Mouse (Mus musculus): ENCODE results near the gene Synpo2l. TPM values are rescaled to one million over a fixed set of nuclear protein-coding genes. Genes with fewer than 3 reads are reported as not detected.
"Not testable (repeated sequence)": the region's sequence is repeated elsewhere in the genome, so short reads cannot be mapped to it uniquely, and the experiment has no call there.

The Synpo2l gene
- 0.38 and 0.60 TPM in 2 replicates for polyA plus RNA-seq (2012; rRNA removed)

DNA sequence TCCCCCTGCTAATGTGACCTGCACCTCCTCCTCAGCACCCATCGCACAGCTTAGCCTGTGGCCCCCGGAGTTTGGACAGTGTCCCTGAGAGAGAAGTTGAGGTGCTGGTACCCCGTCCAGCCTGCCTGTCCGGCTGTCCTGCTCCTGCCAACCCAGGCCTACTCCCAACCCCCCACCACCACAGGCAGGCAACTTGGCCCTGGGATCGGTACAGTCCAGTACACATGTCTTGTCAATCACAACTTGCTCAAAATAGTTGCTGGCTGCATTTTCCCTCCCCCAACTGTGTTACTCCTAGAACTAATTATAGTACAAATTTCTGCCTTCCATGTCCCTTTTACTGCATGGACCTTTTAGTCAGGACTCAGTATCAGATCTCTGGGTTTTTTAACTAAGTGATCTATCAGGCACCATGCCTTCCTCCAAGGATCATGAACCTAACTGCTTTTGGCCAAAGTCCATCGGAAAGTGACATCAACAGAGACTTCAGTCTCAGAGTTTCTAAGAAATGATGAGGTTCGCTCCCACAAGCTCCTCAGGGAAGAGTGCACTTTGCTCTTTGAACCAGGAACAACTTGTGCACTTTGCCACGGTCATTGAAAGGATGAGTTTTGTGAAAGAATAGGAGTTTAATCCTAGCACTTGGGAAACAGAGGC is at the start of gene Synpo2l:
Gene Synpo2l (minus strand): TSS at position 201 of the 657 bp plus-strand sequence.
- no peak within 1 kb of the TSS for H3K27ac ChIP-seq (ENCODE audit: control insufficient read depth, insufficient read depth, low read depth, low read length)
- TF ChIP-seq POLR2A (IDR thresholded peaks at IDR 0.05; ENCODE audit: control insufficient read depth, low read depth, low read length): no peak
- TF ChIP-seq CTCF (IDR thresholded peaks at IDR 0.05; ENCODE audit: control insufficient read depth, insufficient read depth, insufficient replicate concordance, low read depth, low read length): no peak

DNA sequence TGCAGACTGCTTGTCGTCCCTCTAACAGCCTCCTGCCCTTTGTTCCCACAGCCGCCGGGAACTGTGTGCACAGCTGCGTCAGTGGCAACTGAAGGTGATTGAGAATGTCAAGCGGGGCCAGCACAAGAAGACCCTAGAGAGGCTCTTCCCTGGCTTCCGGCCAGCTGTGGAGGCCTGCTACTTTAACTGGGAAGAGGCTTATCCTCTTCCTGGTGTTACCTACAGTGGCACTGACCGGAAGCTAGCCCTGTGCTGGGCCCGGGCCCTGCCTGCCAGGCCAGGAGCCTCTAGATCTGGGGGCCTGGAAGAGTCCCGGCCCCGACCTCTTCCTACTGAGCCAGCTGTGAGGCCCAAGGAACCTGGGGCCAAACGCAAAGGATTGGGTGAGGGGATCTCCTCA is 45.7 kb upstream of the Synpo2l start:
- no peak overlapping the region for H3K27ac ChIP-seq (ENCODE audit: control insufficient read depth, insufficient read depth, low read depth, low read length)
- H3K4me1 ChIP-seq (ENCODE audit: control insufficient read depth, insufficient read depth, low read length): peaks cover 2% of the 10 kb centered on the region
- H3K36me3 ChIP-seq (ENCODE audit: control insufficient read depth, insufficient read depth, low read length): peaks cover 12% of the 10 kb centered on the region
- TF ChIP-seq CTCF (IDR thresholded peaks at IDR 0.05; ENCODE audit: control insufficient read depth, insufficient read depth, insufficient replicate concordance, low read depth, low read length): no peak
- TF ChIP-seq POLR2A (IDR thresholded peaks at IDR 0.05; ENCODE audit: control insufficient read depth, low read depth, low read length): no peak
- no peaks in the 10 kb centered on the region for H3K27me3 ChIP-seq (ENCODE audit: control insufficient read depth, insufficient read depth, low read length)
- no peak overlapping the region for H3K4me3 ChIP-seq (ENCODE audit: control insufficient read depth, low read depth, low read length)

More for the DNA sequence above, at the start of gene Synpo2l:
- Histone ChIP-seq H3K4me3 (ENCODE audit: control insufficient read depth, low read depth, low read length) (no peak within 1 kb of the TSS), H3K27me3 (ENCODE audit: control insufficient read depth, insufficient read depth, low read length) (no peaks in the 10 kb centered on the region), H3K4me1 (ENCODE audit: control insufficient read depth, insufficient read depth, low read length) (no peaks in the 10 kb centered on the region), H3K36me3 (ENCODE audit: control insufficient read depth, insufficient read depth, low read length) (no peaks in the 10 kb centered on the region)

DNA sequence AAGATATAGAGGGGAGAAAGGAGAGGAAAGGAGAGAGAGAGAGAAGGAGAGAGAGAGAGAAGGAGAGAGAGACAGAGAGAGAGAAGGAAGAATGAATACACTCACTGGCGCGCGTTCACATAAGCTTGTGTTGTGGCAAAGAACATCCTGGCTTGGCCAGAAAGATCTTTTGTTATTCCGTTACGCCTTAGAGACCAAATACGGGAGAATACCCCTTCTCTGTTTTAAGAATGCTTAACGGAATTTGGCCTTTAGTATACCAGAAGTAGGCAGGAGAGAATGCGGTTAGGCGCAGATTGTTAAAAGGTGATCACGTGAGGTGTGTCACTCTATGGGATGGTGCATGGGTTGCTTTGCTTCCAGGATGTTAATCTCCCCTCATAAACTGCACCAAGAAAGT is 40.1 kb upstream of the Synpo2l start:
- H3K27me3 ChIP-seq (ENCODE audit: control insufficient read depth, insufficient read depth, low read length): no peaks in the 10 kb centered on the region
- peak overlapping the region; percentile 94 for H3K4me3 ChIP-seq (ENCODE audit: control insufficient read depth, low read depth, low read length)
- no peaks in the 10 kb centered on the region; the same call in none of the 2 replicates for H3K36me3 ChIP-seq (ENCODE audit: control insufficient read depth, insufficient read depth, low read length)
- H3K27ac ChIP-seq (ENCODE audit: control insufficient read depth, insufficient read depth, low read depth, low read length): peak overlapping the region; percentile 93
- no peak for TF ChIP-seq POLR2A (IDR thresholded peaks at IDR 0.05; ENCODE audit: control insufficient read depth, low read depth, low read length)
- TF ChIP-seq CTCF (IDR thresholded peaks at IDR 0.05; ENCODE audit: control insufficient read depth, insufficient read depth, insufficient replicate concordance, low read depth, low read length): no peak
- peaks cover 3% of the 10 kb centered on the region for H3K4me1 ChIP-seq (ENCODE audit: control insufficient read depth, insufficient read depth, low read length)

DNA sequence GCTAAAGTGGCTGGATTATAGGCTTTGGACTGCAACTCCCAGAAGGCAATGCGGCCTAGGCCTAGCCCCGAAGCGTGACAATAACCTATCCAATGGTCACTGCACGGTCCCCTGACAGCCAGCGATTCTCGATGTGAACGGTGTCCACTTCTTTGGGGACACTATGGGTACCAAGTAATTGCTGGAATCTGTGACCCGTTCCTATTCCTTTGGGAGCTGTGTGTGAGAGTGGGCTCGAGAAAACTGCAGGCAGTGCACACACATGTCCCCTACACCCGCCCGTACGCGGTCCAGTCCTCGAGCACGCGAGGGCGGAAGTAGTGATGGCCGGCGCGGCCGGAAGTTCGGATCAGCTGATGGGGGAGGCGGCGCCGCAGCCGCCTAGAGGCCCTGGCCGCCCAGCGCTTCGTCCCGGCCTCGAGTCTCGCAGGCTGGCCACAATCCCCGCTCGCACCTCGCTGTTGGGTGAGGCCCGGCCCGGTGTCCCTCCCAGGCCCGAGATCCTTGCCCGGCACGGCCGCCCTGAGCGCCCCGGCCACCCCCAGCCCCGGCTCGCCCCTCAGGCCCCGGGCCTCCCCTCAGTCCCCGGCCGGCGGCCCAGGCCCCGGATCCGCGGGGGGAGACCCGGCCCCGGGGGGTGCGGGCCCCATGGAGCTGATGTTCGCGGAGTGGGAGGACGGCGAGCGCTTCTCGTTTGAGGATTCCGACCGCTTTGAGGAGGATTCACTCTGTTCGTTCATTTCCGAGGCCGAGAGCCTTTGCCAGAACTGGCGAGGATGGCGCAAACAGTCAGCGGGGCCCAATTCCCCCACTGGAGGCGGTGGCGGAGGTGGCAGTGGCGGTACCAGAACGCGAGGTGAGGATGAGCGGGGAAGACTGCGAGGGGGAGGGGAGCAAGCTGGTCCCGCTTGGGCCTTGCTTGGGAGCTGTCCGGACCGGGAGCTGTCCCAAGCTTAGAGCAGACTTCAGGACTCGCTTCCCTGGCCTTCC is 39.3 kb upstream of the Synpo2l start, which contains the start of gene Zswim8:
Gene Zswim8 (plus strand): TSS at position 352 of the 990 bp plus-strand sequence.
- Histone ChIP-seq H3K27ac (ENCODE audit: control insufficient read depth, insufficient read depth, low read depth, low read length) (peak within 1 kb of the TSS; percentile 93), H3K36me3 (ENCODE audit: control insufficient read depth, insufficient read depth, low read length) (no peaks in the 10 kb centered on the region; the same call in none of the 2 replicates), H3K4me1 (ENCODE audit: control insufficient read depth, insufficient read depth, low read length) (peaks cover 3% of the 10 kb centered on the region), H3K4me3 (ENCODE audit: control insufficient read depth, low read depth, low read length) (peak within 1 kb of the TSS; percentile 94), H3K27me3 (ENCODE audit: control insufficient read depth, insufficient read depth, low read length) (no peaks in the 10 kb centered on the region)
- TF ChIP-seq POLR2A (IDR thresholded peaks at IDR 0.05; ENCODE audit: control insufficient read depth, low read depth, low read length) (peak; percentile 69), CTCF (IDR thresholded peaks at IDR 0.05; ENCODE audit: control insufficient read depth, insufficient read depth, insufficient replicate concordance, low read depth, low read length) (peak; percentile 11; the same call in 1 of the 2 replicates)

DNA sequence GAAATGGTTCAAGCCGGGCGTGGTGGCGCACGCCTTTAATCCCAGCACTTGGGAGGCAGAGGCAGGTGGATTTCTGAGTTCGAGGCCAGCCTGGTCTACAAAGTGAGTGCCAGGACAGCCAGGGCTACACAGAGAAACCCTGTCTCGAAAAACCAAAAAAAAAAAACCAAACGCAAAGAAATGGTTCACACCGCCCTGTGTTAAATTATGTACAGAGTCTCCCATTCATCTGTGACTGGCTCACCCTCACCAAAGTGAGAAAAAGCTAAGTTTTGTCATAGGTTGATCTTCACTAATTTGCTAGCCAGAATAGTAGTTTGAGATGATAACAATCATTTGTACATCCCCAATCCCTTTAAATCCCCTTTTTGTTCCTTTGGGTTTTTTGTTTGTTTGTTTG is 35.3 kb upstream of the Synpo2l start:
- peak overlapping the region; percentile 91 for H3K4me3 ChIP-seq (ENCODE audit: control insufficient read depth, low read depth, low read length)
- H3K27ac ChIP-seq (ENCODE audit: control insufficient read depth, insufficient read depth, low read depth, low read length): peak overlapping the region; percentile 75; the same call in 1 of the 2 replicates
- H3K4me1 ChIP-seq (ENCODE audit: control insufficient read depth, insufficient read depth, low read length); H3K36me3 ChIP-seq (ENCODE audit: control insufficient read depth, insufficient read depth, low read length); H3K27me3 ChIP-seq (ENCODE audit: control insufficient read depth, insufficient read depth, low read length): not testable (repeated sequence)

DNA sequence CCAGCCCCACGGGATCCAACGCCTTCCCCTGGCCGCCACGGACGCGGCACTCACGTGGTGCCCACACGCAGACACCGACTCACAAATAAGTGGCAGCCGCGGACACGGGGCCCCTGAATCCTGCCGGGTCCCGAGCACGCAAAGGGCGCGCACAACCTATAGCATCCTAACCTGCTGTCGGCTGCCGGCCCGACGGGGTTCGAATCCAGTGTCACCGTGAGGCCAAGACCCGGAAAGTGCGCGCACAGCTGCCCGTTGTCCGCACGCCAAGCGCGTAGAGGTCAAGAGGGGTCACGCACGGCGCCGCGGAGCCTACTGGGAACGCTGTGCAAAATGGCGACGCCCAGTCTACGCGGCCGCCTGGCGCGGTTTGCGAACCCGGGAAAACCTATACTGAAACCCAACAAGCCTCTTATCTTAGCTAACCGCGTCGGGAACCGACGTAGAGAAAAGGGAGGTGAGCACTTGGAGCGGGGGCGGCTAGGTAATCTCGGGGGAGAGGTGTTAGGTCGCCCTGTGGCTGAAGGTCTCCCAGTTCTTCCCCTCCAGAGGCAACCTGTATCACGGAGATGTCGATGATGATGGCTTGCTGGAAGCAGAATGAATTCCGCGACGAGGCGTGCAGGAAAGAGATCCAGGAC is 34.7 kb upstream of the Synpo2l start, which contains the start of gene Chchd1:
Gene Chchd1 (plus strand): TSS at position 266 of the 641 bp plus-strand sequence.
- no peaks in the 10 kb centered on the region; the same call in 1 of the 2 replicates for H3K4me1 ChIP-seq (ENCODE audit: control insufficient read depth, insufficient read depth, low read length)
- no peaks in the 10 kb centered on the region for H3K27me3 ChIP-seq (ENCODE audit: control insufficient read depth, insufficient read depth, low read length)
- no peaks in the 10 kb centered on the region for H3K36me3 ChIP-seq (ENCODE audit: control insufficient read depth, insufficient read depth, low read length)
- H3K4me3 ChIP-seq (ENCODE audit: control insufficient read depth, low read depth, low read length): peak within 1 kb of the TSS; percentile 91
- H3K27ac ChIP-seq (ENCODE audit: control insufficient read depth, insufficient read depth, low read depth, low read length): peak within 1 kb of the TSS; percentile 80
- TF ChIP-seq POLR2A (IDR thresholded peaks at IDR 0.05; ENCODE audit: control insufficient read depth, low read depth, low read length): peak; percentile 96
- no peak for TF ChIP-seq CTCF (IDR thresholded peaks at IDR 0.05; ENCODE audit: control insufficient read depth, insufficient read depth, insufficient replicate concordance, low read depth, low read length)

Measured in testis, adult 2 months (tissue).